Mouse (Mus musculus): ENCODE measurements around the gene Ttc27.

The Ttc27 gene

DNA sequence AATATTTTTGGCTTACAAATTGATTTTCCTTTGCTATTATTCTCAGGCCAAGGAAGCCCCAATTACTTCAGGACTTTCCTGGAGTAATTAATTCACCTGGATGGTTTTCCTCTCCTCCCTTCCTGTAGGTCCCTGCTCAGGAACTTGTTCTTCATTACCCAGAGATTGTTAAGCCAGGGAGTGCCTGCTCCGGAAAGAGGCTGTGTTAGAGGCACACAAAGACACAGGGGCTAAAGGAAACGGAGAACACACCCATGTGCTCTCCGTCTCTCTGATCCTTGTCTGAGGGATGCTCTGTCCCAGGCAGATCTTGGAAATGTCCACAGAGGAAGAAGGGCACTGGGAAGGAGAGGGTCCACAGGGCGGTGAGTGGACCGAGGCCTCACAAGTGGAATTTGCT lies 158.2 kb downstream of the Ttc27 start:
- no peak for DNase-seq (ENCODE audit: low spot score in 2 of 2)

DNA sequence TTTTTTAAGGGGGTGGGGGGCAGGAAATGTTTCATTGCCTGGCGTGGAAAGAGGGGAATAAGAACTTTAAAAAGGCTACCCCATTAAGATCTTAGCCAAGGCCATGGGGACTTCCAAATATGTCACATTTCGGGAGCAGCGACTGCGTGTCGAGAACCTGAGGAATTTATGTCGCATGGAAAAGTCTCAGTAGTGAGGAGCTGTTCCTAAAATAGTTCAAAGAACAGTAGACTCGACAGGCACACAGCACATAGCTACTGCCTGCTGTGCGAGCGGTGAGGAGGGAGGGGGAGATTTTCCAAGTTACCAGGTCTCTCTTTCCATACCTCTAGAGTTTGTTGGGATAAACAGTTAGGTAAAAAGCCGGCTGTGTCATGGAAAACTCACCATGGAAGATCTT lies 159.4 kb downstream of the Ttc27 start:
- no peak for DNase-seq (ENCODE audit: low spot score in 2 of 2)

DNA sequence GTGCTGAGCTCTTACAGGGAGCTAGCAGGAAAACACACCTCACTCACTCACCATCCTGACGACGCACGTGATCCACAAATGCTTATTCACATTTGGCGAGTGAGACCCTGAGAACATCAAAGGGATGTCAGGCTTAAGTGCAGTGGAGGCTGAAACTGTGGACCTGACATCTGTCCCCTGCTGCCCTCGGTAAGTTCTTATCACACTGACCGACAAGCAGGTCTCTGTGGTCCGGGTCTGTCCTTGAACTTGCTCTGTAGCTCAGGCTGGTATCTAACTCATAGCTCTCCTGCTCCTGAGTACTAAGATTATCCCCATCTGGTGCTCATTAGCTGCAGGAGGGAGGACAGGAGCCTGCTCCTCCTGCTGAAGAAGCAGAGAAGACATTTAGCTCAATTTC lies 162.2 kb downstream of the Ttc27 start:
- DNase-seq (ENCODE audit: low spot score in 2 of 2): no peak

DNA sequence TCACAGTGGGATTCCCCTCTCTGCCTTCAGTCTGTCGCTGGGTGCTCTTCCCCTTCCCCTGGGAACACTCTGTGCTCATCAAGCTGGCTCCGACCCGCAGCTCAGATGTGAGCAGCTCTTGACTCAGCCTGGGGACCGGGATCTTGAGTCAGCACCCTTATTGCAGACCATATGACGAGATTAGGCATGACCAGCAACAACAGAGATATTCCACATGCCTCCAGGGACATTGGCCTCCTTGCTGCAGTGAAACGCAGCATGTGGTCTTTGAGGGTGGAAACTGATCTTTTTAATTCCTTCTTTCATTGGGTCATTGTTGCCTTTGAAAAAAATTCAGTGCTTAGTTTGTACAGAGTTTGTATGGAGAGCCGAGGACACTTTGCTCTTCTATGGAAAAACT lies 169.5 kb downstream of the Ttc27 start:
- DNase-seq (ENCODE audit: low spot score in 2 of 2): no peak

DNA sequence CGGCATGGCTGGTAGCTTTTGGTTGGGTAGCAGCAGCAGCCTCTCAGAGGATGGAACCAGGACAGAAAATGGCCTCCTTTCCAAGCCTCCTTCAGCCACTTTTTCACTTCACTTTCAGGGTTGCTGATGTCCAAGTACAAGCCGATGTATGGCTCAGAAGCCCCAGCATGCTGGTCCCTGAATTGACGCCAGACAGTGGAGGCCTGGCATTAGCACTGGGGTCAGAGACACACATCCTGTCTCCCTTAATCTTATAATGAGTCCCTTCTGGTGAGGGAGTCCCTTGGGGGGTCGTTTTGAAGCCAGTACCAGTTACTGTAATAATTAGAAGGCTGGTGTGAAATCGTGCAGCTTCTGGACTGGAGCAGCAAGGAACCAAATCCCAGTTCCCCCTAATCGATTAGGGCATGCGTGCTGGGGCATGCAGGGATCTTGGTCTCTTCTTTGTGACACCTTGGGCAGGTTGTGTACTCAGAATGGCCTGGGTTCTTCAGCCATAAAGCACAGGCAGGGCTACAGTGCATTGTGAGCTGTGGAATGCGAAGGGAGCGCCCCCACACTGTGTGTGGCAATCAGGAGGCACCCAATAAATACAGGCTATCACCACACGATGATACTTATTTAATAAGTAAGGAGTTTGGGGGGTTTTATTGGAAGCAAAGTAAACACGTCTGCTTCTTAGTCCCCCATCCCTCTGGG lies 171.5 kb downstream of the Ttc27 start:
- DNase-seq (ENCODE audit: low spot score in 2 of 2): no peak

DNA sequence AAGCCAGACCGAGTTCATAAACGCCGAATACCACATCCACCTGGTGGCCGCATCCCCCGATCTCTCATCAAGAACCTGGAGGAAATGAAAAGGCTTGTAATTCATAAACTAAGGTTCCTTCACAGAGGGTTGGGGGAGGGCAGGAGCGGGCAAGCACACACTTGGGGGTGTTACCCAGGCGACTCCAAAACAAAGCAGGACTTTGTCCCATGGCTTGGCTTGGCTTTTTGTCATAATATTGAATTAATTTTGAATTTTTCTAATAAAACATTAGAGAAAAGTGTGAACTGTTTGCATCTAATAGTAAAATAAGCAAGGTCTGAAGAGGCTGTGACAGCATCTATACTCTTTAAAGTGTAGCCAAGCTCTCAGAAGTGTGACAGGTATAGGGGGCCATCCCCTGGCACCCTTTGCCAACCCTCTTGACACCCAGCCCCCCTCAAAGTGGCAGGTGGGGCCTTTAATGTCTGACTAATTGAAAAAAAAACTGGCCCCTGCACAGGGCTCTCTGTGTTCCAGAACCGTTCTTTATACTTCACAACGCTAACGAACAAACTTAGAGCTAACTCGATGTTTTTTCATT lies 172.1 kb downstream of the Ttc27 start:
- no peak for DNase-seq (ENCODE audit: low spot score in 2 of 2)

DNA sequence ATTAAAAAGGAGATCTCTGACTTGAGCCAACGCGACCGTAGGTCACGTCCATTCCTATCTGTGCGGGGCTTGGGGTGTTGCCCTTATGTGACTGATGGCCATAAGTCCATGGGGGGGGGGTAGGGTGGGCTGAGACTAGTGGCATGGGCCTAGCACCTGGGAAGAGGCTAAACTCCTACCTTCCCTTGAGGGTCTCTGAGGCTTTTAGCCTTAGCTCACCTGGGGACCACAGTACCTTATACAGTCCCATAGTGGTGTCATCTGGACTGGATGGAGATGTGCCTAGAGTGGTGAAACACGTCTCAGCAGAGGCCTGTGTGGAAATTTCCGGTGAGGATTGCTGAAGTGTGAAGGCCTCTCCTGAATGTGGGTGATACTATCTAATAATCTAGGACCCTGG lies 184.9 kb downstream of the Ttc27 start:
- DNase-seq (ENCODE audit: low spot score in 2 of 2): no peak

DNA sequence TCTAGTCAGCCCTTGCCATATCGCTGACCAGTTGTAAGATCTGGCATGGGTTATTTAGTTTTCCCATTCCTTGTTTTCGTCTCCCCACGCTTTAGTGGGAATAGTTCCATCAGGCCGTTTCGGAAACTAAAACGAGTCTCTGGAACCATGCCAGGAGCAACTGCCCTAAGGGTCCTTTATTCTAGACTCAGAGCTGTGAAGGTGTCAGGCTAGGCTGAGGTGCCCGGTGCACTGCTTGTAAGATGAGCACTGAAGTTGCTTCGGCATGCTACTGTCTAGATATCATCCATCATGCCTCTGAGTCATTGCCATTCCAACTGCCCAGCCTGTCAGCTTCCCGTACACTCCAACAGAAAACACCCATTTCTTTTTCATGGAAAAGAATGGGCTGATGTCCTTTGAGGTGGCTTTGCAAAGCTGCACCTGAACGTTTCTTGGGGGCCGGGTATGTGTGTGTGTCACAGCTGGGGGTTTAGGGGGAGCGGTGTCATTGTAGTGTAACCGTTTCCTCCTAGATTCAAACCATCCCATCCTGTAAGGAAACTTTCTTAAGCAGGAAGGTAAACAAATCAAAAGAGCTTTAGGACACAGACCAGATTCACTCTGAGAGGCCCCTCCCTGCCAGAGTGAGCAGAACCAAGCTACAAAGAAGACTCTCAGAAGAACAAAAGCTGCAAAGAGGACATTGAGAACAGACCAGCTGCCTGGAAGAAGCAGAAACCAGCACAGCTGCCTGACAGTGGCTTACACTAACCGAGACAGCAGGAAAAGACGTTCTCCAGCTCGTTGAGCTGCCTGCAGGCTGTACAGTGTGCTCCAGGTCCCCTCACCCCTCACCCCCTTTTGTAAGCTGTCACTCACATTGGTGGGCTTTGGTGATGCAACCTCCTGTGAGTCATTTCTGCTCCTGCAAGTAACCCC lies 186.1 kb downstream of the Ttc27 start:
- no peak for DNase-seq (ENCODE audit: low spot score in 2 of 2)

DNA sequence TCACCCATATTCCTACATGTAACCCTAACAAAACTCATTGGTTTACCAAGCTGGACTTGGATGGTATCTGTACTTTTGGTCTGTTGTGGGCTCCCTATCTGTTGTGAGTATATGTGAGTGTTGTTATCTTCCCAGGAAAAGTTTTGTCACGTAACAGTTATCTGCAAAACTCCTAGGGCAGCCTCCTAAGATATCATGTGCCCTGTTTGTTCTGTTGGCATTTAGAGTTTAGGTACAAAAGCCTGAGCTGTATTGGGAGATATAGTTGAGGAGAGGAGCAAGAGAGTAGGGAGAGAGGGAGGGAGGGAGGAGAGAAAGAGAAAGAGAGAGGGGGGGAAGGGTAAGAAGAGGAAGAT lies 186.8 kb downstream of the Ttc27 start:
- DNase-seq (ENCODE audit: low spot score in 2 of 2): no peak

DNA sequence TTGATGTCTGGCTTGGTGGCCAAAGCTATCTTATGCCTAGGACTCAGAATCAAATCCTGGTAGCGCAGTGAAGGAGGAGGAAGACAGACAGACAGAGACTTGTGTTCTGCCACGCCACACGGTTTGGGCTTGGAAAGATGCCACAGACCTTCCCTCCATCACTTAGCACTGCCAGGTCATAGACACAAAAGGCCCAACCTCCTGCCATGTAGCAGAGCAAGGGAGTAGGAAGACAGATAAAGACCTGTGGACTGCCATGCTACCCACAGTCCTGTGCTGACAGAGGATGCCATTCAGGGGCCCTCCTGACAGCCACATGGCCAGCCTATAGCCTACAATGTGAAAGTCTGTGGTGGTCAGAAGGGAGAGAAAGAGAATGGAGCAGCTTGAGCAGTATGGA lies 187.4 kb downstream of the Ttc27 start:
- no peak for DNase-seq (ENCODE audit: low spot score in 2 of 2)

DNA sequence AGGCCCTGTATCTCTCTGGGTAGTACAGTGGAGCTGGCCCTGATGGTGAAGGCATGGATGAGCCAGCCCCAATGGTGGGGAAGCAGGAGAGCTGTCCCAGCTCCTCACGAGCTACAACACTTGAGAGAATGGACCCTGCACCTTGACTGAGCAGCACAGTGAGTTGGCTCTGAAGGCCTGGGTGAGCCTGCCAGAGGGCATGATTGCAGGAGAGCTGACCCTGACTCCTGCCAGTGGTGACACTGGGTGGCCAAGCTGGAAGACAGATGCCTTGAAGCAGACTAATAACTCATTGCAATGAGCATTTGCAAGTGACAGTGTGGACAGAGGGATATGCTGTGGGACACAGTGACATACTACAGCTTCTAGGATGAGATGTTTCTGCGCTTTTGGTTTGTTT lies 195.5 kb downstream of the Ttc27 start:
- no peak for DNase-seq (ENCODE audit: low spot score in 2 of 2)

All from frontal cortex, postnatal 14 days (tissue).